In genomic region chr4:154025641-154026440, GRCm38 (mm10) we compare ENCODE assay signal across 8 mouse cellular contexts. TPM values are rescaled to one million over a fixed set of nuclear protein-coding genes. Genes with fewer than 3 reads are reported as not detected.
DNase-seq lines count a peak whose midpoint lies in the region; ATAC-seq and TF ChIP-seq lines count a peak whose summit lies in the region.

TSS of gene Smim1 (minus strand) at chr4:154026230.

- peak within 1 kb of the TSS; percentile 71 for H3K4me2 ChIP-seq in intestine, embryonic 16.5 days (ENCODE audit: low read depth, low read length)
- peak within 1 kb of the TSS; percentile 59 for H3K4me2 ChIP-seq in limb, embryonic 14.5 days (replicated peaks; ENCODE audit: low read depth, low read length, severe bottlenecking)
- peak within 1 kb of the TSS; percentile 53 for H3K4me2 ChIP-seq in midbrain, embryonic 15.5 days

- peaks cover 8% of the 10 kb centered on the region for H3K36me3 ChIP-seq in intestine, embryonic 16.5 days (ENCODE audit: control insufficient read depth, insufficient read depth, low read length)
- peaks cover 18% of the 10 kb centered on the region for H3K36me3 ChIP-seq in limb, embryonic 14.5 days (ENCODE audit: control insufficient read depth, insufficient read depth, low read length)
- H3K36me3 ChIP-seq in midbrain, embryonic 15.5 days (replicated peaks), result peaks cover 10% of the 10 kb centered on the region; the same call in 1 of the 2 replicates

- peak; percentile 17 for DNase-seq in CD4-positive, CD25-positive, alpha-beta regulatory T cell, adult 2 months (ENCODE audit: low read depth, low spot score)
- peak; percentile 74 for DNase-seq in embryo, embryonic 9.5 days (ENCODE audit: extremely low spot score)
- no peak for DNase-seq in gonadal fat pad, adult 2 months (ENCODE audit: low read depth)
- peak; percentile 54 for DNase-seq in limb, embryonic 14.5 days (ENCODE audit: low spot score)
- DNase-seq in spleen, postnatal 36 days (ENCODE audit: low spot score in 2 of 2), result peak; percentile 40 to 57

- H3K4me1 ChIP-seq in intestine, embryonic 16.5 days (ENCODE audit: control insufficient read depth, insufficient read depth, low read length), result peaks cover 33% of the 10 kb centered on the region
- peaks cover 11% of the 10 kb centered on the region for H3K4me1 ChIP-seq in limb, embryonic 14.5 days (ENCODE audit: control insufficient read depth, insufficient read depth, low read length)
- peaks cover 9% of the 10 kb centered on the region for H3K4me1 ChIP-seq in midbrain, embryonic 15.5 days

- H3K9ac ChIP-seq in intestine, embryonic 16.5 days (ENCODE audit: low read depth, low read length), result peak within 1 kb of the TSS; percentile 71
- peak within 1 kb of the TSS; percentile 48; the same call in 1 of the 2 replicates for H3K9ac ChIP-seq in limb, embryonic 14.5 days (ENCODE audit: low read depth, low read length, severe bottlenecking)
- H3K9ac ChIP-seq in midbrain, embryonic 15.5 days, result peak within 1 kb of the TSS; percentile 15; the same call in 1 of the 2 replicates

- 2% methylated on average over 32 of the region's 33 CpGs for WGBS in intestine, embryonic 16.5 days
- WGBS in limb, embryonic 14.5 days, result 3% methylated on average over 31 of the region's 33 CpGs
- WGBS in midbrain, embryonic 15.5 days, result 3% methylated on average over 33 of the region's 33 CpGs

- no peak for TF ChIP-seq POLR2A in limb, embryonic 14.5 days (IDR thresholded peaks at IDR 0.05; ENCODE audit: borderline replicate concordance, extremely low read depth, insufficient read depth, insufficient read length)

- peak within 1 kb of the TSS; percentile 86 for H3K27ac ChIP-seq in intestine, embryonic 16.5 days (ENCODE audit: low read length)
- no peak within 1 kb of the TSS for H3K27ac ChIP-seq in limb, embryonic 14.5 days (replicated peaks; ENCODE audit: low read depth, low read length)
- H3K27ac ChIP-seq in midbrain, embryonic 15.5 days, result 0 out of 2 replicates have a peak within 1 kb of the TSS, but pooled peaks have one; percentile 14

- ATAC-seq in CD4-positive, CD25-positive, alpha-beta regulatory T cell, adult 4 months, result no peak
- ATAC-seq in intestine, embryonic 16.5 days, result peak; percentile 89
- ATAC-seq in limb, embryonic 14.5 days (ENCODE audit: low FRiP score, low read depth), result peak; percentile 53; the same call in 1 of the 2 replicates
- peak; percentile 71 for ATAC-seq in midbrain, embryonic 15.5 days (replicated peaks)

- H3K4me3 ChIP-seq in intestine, embryonic 16.5 days (ENCODE audit: low read length), result peak within 1 kb of the TSS; percentile 60
- peak within 1 kb of the TSS; percentile 34 for H3K4me3 ChIP-seq in limb, embryonic 14.5 days (replicated peaks; ENCODE audit: low read length)
- H3K4me3 ChIP-seq in midbrain, embryonic 15.5 days, result peak within 1 kb of the TSS; percentile 34

- no peaks in the 10 kb centered on the region for H3K27me3 ChIP-seq in intestine, embryonic 16.5 days (replicated peaks; ENCODE audit: control insufficient read depth, insufficient read depth, low read length)
- peaks cover 33% of the 10 kb centered on the region for H3K27me3 ChIP-seq in limb, embryonic 14.5 days (ENCODE audit: control insufficient read depth, insufficient read depth, low read length)
- H3K27me3 ChIP-seq in midbrain, embryonic 15.5 days (replicated peaks), result no peaks in the 10 kb centered on the region; the same call in 1 of the 2 replicates

- no peaks in the 10 kb centered on the region for H3K9me3 ChIP-seq in intestine, embryonic 16.5 days (ENCODE audit: control insufficient read depth, low read length)
- no peaks in the 10 kb centered on the region for H3K9me3 ChIP-seq in limb, embryonic 14.5 days (ENCODE audit: control insufficient read depth, low read length)
- H3K9me3 ChIP-seq in midbrain, embryonic 15.5 days, result no peaks in the 10 kb centered on the region

RNA-seq across cellular contexts. Expression of gene Smim1, which starts in this region (rescaled TPM):
- under 1 TPM; 0.12 to 0.65 TPM for polyA plus RNA-seq in CD4-positive, CD25-positive, alpha-beta regulatory T cell, adult 4 months (2017; shearing (Covaris generic))
- 338 and 347 TPM in 2 replicates for polyA plus RNA-seq in gonadal fat pad, adult 2 months (2012; rRNA removed)
- 183 and 196 TPM in 2 replicates for polyA plus RNA-seq in intestine, embryonic 16.5 days (2015; fragmentation: Nextera tagmentation; extraction: Ambion mirVana)
- polyA plus RNA-seq in limb, embryonic 14.5 days (2012; rRNA removed), result 22.4 and 23.9 TPM in 2 replicates
- 20.6 and 20.7 TPM in 2 replicates for polyA plus RNA-seq in limb, embryonic 14.5 days (2014; fragmentation: Nextera tagmentation; extraction: Ambion mirVana)
- 8.2 and 11.5 TPM in 2 replicates for polyA plus RNA-seq in midbrain, embryonic 15.5 days (2015; fragmentation: Nextera tagmentation; extraction: Ambion mirVana)

Comparison
In these comparisons a context has a peak if more than half of its experiments do, and no peak if none do; other contexts are left out.
1. H3K9ac ChIP-seq: peak in every context shown above with its lines; median percentile 71 in intestine, embryonic 16.5 days; 48 in limb, embryonic 14.5 days; 15 in midbrain, embryonic 15.5 days.